Mouse (Mus musculus): ENCODE measurements around the gene Tenm2.

Tenm2 gene

DNA sequence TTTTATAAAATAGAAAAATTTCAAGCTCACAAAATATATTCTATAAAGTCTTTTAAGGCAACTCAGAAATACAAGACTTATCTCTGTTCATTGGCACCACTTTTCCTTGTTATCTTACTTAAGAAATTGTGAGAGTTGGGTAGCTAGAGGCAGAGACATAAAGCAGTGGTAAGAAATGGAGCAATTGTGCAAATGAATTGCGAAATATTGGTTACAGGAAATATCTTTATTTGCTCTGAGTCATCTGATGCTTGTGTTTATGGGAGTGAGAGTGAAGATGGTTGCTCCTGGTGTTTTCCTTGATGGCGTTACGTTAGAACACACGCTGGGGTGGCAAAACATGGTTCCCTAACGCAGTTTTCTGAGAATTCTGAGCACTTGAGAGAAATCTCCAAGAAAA lies 156.4 kb downstream of the Tenm2 start:
- DNase-seq (ENCODE audit: low spot score): no peak

DNA sequence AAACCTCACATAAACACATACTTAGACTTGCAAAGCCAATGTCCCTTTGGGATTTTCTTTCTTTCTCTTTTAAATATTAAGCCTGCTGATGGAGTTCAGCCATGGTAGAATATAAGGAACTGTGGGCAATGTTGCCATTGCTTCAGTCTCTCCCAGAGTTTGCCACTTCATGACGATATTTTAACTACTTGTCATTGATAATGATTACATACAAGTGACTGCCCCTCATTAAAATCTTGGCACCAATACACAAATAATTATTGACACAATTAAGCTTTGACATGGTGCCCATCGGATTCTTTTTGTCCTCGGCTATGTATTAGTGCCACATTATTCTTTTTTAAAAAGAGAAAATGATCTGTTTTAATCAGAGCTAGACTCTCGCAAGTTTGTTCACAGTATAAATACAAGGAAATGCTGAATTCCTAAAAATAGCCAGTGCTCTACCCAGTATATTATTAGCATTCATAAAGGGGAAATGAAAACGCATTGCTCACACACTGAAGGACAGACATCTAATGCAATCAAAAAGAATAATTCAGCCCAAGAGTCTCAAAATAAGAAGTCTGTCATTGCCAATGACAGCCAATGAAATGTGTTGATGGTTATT lies 158.7 kb downstream of the Tenm2 start:
- no peak for DNase-seq (ENCODE audit: low spot score)

DNA sequence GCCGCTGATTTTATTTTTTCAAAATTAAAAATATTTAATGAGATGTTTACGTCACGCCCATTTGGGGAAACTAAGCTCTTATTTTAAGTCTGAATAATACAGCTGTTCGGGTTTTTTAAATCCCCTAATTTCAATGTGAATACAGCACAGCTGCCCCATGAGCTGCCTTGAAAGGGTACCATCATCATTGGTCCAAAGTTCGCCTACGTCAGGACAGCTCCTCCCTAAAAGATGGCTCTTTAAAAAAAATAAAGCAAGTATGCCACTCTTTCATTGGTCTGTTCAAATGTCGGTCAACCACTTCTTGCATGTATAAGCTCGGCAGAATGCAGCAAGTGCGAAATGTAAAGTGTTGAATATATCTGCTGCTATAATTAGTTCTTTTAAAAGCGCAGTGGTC lies 160.4 kb downstream of the Tenm2 start:
- DNase-seq (ENCODE audit: low spot score): no peak

DNA sequence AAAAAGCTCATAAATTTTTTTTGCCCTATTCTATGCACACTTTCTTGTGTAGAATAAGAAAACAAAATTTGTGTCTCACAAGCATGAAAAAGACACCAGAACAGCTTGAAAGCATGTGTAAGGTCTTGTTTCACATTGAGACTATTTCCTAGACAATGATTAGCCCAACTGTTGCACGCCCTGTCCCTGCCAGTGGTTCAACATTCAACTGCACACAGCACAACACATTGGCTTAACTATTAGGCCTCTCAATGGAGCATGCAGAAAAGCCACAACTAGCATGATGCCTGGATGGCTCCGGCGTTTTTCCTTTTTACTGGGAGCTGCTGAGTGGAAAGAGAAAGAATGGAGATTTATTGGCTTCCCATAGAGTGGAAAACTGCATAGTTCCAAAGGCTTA lies 170.3 kb downstream of the Tenm2 start:
- DNase-seq (ENCODE audit: low spot score): no peak

DNA sequence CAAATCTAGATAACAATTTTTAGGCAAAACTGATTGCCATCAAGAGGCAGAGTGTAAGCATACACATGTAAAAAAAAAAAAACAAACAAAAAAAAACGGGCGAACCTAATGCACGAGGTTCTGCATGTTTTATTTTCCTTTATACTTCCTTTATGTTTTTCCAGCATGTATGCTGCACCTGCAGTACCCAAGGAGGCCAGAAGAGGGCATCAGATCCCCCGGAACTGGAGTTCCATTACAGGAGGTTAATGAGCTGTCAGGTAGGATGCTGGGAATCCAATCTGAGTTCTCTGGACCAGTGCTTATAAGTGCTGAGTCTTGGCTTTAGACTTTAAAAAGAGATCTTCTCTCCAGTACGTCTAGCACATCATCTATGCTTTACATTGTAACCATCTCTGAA lies 189.1 kb downstream of the Tenm2 start:
- DNase-seq (ENCODE audit: low spot score): peak; percentile 10

DNA sequence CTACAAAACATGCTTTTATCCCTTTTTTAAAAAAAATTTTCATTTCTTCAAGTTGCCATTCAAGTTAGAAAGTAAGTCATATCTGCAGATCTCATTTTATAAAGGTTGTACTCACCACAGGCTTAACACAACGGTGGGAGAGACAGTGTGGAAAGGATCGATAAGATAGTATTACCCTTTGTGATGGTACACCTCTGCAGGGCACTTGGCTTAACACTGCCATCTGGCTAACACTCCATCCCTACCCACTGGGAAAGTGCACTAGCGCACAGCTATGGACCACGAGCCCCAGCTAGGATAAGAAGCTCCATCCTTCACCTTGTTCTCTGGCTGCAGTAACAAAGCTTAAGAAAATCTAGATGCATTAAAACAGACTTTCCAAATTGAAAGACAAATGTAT lies 194.5 kb downstream of the Tenm2 start:
- no peak for DNase-seq (ENCODE audit: low spot score)

DNA sequence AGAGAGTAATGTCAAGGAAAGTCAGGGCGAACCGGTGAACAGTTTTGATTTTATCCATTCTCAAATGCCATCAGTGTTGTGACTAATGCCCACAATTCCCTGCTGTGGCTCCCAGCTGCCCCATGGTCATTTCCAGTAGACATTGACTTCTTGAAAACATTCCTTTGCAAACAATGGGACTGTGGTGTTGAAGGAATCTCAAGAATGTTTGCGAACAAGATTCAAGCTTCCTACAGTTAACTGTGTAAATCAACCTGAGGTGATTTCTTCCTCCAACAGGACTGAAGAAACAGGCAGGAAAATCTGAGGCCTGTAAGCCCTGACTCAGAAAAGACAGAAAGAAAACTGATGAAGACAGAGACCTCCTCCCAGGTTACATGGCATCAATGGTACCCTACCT lies 196.5 kb downstream of the Tenm2 start:
- DNase-seq (ENCODE audit: low spot score): no peak

DNA sequence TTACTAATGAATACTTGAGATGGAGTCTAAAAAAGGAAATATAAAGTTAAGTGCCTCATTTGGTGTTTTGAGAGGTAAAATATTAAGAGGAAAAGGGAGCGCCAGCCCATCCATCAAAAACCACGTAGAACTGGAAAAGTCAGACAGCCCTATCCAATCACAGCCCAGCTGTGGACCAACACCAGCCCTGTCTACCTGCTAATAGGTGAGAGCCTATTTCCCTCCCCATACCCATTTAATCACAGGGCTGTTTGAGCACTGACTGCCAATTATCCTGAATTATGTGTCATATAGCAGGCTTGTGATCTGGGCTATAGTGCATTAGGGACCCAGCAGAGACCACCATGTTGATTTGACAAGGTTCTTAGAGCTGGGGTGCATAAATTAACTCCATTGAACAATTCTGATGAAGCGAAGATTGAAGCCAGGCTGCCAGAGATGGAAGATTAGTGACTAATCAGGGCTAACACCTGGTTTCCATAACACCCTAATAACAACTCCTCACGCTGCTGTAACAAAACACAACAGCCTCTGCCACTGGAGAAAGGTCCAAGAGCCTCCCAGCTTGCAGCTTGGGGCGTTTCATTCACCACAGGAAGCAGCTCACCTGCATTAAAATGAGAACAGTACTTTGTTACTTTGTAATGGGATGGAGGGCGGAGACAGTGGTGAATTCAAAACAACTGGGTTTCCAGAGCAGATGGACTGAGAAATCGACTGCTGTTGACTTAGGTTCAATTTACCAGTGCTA lies 204.3 kb downstream of the Tenm2 start:
- no peak for DNase-seq (ENCODE audit: low spot score)

DNA sequence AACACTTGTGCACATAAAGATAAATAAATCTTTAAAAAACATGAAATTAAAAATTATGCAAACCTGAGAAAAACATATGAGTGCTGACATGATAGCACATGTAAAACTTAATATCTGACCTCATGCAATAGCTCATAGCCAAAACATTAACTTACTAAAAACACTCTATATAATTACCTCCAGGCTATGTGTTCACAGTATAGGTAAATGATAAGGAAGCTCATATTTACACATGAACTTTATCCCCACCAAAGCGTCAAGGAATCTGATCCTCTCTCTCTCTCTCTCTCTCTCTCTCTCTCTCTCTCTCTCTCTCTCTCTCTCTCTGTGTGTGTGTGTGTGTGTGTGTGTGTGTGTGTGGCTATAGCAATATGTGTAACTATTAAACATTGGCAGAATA lies 223.9 kb downstream of the Tenm2 start:
- no peak for DNase-seq (ENCODE audit: low spot score)

DNA sequence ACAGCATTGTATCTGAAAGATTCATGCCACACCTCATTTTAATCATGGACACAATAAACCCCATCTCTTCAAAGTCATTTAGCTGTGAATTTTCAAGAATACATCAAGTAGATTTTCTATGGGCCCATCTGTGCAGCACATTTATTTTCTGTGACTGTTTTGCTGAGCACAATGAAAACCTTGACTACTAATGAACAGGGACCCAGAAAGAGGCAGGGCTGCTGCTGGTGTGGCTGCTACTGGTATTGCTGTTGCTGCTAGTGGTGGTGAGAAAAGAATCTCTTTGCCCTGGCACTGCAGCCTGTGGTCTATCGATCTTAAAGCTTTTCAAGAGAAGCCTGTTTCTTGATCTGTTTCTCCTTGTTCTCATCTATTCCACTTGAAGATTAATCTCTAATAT lies 226.5 kb downstream of the Tenm2 start:
- DNase-seq (ENCODE audit: low spot score): no peak

DNA sequence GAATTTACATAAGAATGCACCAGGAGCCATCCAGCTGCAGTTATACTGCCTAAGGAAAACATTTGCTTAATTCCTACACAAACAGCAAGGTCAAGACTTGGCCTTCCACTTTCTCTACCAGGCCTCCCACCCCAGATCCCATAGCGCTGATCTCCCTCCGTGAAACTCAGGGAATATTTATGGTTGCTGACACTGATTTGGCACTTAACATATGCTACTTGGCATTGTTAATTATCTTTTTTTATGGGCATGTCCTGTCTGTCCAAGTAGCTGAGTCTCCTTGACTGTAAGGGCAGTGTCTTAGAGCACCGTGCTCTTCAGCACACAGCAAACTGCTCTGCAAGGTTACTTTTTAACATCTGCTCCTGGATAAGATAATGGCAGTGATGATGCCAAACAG lies 238.1 kb downstream of the Tenm2 start:
- DNase-seq (ENCODE audit: low spot score): no peak

DNA sequence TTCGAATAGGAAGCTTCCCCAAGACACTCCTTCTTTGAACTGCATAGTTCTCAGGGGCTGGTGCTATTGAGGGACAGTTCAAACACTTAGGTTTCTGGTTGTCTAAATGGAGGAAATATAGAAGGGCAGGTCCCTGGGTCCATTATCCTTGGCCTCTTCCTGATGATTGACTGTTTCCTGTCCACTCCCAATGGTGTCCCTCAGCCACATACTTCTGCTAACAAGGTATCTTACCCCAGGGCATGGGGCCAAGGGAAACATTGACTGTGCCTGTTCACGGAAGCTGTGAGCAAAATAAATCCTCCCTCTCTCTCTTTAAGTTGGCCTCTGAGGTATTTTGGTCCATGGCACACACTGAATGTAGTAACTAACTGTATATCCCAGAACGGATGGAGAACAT lies 244.9 kb downstream of the Tenm2 start:
- no peak for DNase-seq (ENCODE audit: low spot score)

DNA sequence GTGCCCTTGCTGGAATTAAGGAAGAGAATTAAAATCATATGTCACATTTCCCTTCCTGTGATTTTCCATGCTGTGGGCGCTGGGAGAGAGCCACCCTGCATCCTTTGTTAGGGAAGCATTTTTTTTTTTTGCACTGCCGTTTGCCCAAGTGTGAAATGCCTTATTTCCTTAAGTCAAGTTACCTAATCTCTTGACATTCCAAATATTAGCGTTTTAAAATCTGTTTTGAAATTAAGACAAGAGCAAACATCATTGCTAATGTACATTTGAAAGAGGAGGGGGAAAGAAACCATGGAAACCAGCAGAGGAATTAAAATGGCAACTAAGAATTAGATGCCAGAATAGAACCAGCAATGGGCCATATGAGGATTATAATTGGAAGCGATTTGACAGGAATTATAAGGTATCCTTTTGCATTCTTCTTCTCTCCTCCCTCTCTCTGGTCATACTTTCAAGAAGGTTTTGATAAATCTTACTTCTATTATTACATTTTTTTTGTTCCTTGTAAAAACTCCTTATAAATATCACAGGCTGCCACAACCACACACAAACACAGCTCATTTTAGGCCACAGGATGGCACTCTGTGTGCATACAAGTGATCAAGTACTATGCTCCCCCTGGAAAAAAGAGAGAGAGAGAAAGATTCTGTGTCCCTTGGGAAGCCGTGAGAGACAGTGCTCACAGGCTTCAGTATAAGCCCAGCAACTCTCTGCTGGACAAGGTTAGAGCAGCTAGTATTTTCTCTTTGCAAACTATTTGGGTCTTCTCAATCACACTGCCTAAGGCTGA lies 246.8 kb downstream of the Tenm2 start:
- no peak for DNase-seq (ENCODE audit: low spot score)

DNA sequence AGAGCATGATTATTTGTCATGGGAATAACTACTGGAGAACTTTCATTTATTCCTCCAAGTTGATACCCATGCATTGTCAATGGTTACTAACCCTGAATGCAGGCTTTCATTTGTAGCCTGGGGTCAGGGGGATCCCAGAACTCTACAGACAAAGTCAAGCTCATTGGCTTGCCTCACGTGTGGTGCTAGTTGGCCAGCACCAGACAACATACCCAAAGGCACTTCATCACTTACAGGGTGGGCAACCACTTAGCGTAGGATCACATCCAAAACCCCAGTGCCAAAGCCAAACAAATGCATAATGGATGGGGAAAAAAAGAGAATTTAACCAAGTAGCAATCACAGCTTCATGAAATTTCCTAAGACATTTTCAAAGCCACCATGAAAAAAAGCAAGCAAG lies 261.6 kb downstream of the Tenm2 start:
- no peak for DNase-seq (ENCODE audit: low spot score)

DNA sequence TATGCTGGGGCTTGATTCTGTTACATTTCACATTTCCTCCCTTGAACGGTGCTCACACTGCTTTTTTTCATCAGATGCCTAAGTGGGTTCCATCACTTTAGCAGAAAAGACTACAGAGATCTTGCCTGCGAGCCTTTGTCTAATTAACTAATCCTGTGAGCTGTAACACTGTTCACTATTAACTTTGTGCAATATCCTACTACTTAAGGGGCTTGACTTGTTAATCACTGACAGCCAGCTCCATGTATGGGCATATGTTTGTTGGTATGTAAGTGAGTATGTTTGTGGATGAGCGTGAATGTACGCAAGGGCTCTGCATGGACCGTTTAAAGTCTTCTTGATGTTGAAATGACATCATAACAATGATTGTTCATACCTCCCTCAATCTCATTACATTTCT lies 277.7 kb downstream of the Tenm2 start:
- no peak for DNase-seq (ENCODE audit: low spot score)

DNA sequence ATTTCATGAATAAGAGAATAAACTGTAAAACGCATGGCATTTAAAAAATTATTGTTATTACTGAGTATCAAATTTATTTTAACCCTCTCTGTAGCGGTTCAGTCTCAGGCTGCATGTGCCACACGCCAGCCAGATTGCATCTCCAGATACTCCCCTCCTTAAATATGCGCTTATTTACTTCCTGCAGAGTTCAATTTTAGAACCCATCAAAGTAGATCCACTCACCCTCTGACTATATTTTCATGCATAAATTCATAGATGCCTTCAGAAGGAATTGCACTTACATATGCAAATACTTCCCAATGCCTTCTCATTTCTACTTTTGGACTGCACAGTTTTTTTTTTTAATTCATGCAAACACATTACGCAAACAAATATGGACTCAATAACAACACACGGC lies 294.3 kb downstream of the Tenm2 start:
- no peak for DNase-seq (ENCODE audit: low spot score)

DNA sequence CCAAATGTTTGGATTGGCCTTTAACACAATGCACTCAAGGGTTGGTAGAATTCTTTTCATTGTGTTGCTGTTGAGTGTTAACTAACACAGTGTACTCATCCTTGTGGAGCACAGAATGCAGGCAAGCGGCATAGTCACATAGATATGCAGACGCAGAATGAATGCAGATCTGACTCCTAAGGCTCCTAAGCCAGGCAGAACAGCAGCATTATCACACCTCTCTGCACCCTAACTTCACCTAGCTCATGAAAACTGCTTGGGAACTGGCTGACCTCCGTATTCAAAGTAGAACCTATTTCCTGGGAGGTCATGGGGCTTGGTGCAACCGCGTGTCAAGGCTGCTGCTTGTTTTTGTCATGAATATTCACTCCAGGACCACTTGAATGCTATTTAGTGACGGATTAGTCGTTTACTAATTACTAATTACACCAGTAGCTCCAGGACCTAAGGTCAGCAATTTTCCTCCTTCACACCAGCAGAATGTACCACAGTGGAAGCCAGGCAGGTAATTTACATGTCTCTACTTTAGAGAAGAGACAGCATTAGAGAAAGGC lies 295.1 kb downstream of the Tenm2 start:
- no peak for DNase-seq (ENCODE audit: low spot score)

DNA sequence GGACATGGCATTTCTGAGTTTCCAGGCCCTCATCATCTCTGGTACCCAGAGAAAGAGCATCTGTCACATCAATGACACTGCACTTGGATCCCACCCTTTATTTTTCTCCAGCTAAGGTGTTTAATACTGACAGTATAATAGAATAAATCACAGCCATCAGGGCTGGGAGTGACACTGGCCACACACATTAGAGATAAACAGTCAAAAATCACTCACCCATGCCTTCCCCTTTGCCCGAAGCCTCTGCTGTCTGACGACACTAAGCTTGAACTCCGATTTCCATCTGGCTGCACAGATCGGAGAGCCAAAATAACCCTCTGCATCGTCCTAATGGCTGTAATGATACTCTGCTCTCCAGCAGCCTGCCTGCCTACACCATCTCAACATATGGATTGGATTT lies 305.9 kb downstream of the Tenm2 start:
- no peak for DNase-seq (ENCODE audit: low spot score)

DNA sequence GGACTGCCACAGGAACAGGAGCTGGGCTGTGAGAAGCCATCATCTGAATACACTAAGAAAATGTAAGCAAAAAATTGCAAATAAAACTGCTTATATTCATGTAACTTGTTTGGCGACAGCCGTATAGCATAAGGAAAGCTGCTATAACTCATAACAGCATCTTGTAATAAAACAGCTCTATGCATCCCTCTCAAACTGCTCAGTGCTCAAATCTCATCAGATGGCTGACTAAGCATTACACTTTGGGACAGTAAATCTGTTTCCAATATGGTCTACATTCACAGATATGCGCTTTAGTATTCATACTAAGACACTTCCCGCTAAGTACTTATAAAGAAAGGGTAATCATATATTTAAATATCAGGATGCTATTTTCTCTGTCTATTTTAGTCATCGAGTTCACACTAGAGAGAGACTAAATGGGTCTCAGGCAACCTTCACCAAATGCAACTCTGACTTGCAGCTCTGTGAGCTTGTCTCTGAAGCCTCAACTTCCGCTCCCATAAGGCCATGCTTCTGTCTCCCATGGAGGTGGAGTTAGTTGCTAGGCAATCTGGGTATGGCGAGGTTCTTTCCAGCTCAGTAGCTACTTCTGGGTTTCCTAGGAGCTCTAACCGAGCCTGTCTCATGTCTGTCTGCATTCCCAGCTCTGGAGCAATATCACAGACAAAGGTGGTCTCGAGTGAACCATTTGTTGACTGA lies 308.9 kb downstream of the Tenm2 start:
- DNase-seq (ENCODE audit: low spot score): no peak

DNA sequence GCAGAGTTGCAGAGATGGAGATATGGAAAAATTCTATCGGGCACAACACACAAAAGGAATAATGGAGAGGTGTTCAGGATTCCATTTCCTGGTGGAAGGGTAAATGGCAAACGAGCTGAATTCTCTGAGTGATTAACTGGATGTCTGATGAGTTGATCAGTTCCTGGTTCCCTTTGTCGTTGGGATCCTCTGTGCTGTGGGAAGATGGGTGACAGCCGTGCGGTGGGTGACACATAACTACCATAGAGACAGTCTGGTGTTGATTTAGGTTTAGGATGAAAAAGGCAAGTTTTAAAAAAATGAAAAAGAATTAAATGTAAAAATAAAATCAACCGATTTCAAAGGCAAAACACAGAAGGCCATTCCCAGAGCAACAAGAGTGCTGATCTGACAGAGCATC lies 316.5 kb downstream of the Tenm2 start:
- no peak for DNase-seq (ENCODE audit: low spot score)

DNA sequence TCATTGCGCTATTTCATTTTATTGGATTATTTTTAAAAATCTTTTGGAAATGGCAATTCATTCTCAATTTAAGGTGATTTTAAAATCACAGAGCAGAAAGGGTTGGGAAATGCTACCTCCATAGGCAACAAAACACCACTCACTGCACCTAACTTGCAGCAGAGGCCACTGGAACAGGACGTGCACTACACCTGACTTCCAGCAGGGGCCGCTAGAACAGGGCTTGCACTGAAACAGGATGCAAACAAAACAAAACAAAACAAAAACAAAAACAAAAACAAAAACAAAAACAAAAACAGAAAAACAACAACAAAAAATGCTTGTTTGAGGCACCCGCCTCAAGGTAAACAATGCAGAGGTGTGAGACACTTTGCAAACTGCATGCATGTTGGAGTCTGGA lies 324.4 kb downstream of the Tenm2 start:
- no peak for DNase-seq (ENCODE audit: low spot score)

DNA sequence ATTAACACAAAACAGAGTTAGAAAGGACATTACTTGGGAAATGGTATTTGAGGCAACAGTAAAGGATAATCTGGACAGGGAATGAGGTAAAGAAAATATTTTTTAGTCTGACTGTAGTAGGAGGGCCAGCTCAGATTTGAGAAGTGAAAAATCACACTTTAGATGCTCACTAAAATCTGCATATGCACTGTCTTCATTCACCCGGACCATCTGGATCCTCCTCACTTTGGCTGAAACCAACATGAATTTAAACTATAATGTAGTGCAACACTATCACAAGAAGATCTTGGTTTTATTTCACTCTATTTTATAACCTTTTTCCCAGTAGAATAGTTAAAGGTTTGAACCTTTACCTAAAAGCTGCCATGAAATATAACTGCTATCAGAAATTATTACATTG lies 326.7 kb downstream of the Tenm2 start:
- DNase-seq (ENCODE audit: low spot score): no peak

Data from urinary bladder, postnatal 14 days (tissue).